Mouse (Mus musculus) neutrophil, adult 59 days (primary cell): Measurements from ENCODE around the gene Dpep3. TPM values are rescaled to one million over a fixed set of nuclear protein-coding genes. Genes with fewer than 3 reads are reported as not detected.

ENCODE experiments used
- total RNA-seq, 2 experiments: library from RNA; stranded (reverse); gene quantifications; 1 replicate in 1 of 2; 2 replicates in 1 of 2; pipeline ENCODE4 v1.2.4; 2023

The Dpep3 gene
- total RNA-seq = under 1 TPM in 1 of 2 experiments, not detected in 1; 0.22 TPM

GRCm38 (mm10) chr8:105979325-105979724, at the start of gene Dpep3:
Gene Dpep3, minus strand, starts transcription at chr8:105979429.

GRCm38 (mm10) chr8:106011643-106011986, 32.4 kb upstream of the Dpep3 start, which contains the start of gene Ddx28:
Gene Ddx28, minus strand, starts transcription at chr8:106011882.

GRCm38 (mm10) chr8:106005875-106006274, 26.6 kb upstream of the Dpep3 start, which contains the start of gene Dpep2nb:
Gene Dpep2nb, minus strand, starts transcription at chr8:106005975.

GRCm38 (mm10) chr8:105990856-105991387, 11.7 kb upstream of the Dpep3 start, which contains the start of gene Dus2:
Gene Dus2, plus strand, starts transcription at chr8:105991337.

GRCm38 (mm10) chr8:105965905-105966341, 13.3 kb downstream of the Dpep3 start, which contains the start of gene Slc12a4:
Gene Slc12a4, minus strand, starts transcription at chr8:105966097.

GRCm38 (mm10) chr8:105943321-105943739, 35.9 kb downstream of the Dpep3 start, which contains the start of gene Lcat:
Gene Lcat, minus strand, starts transcription at chr8:105943382.

GRCm38 (mm10) chr8:105938306-105938669, 40.9 kb downstream of the Dpep3 start, which contains the start of gene Psmb10:
Gene Psmb10, minus strand, starts transcription at chr8:105938444.

GRCm38 (mm10) chr8:105933762-105934161, 45.5 kb downstream of the Dpep3 start, which contains the start of gene Ctrl:
Gene Ctrl, minus strand, starts transcription at chr8:105933862.

Other genes with a start within 250 kb of the Dpep3 start
- under 1 TPM; 0.51 to 0.62 TPM for gene Gfod2, start 220.8 kb downstream of the Dpep3 start, total RNA-seq
- gene Ranbp10, start 152.1 kb downstream of the Dpep3 start, total RNA-seq = 10 to 100 TPM; 21.9 to 25.2 TPM
- gene Tsnaxip1, start 151.7 kb downstream of the Dpep3 start, total RNA-seq = not detected
- gene Cenpt, start 126.2 kb downstream of the Dpep3 start, total RNA-seq = 10 to 100 TPM; 13.5 to 17.1 TPM
- gene Thap11, start 124.3 kb downstream of the Dpep3 start, total RNA-seq = 10 to 100 TPM; 32.8 to 39.9 TPM
- gene Nutf2, start 118.8 kb downstream of the Dpep3 start, total RNA-seq = 10 to 100 TPM; 22.8 to 35.5 TPM
- gene Edc4, start 98.5 kb downstream of the Dpep3 start, total RNA-seq = 10 to 100 TPM; 32.0 to 38.0 TPM
- gene Nrn1l, start 85.9 kb downstream of the Dpep3 start, total RNA-seq = not detected
- 10 to 100 TPM; 11.6 to 12.7 TPM for gene Pskh1, start 79.0 kb downstream of the Dpep3 start, total RNA-seq
- under 1 TPM in 1 of 2 experiments, not detected in 1; 0.98 TPM for gene Ctrl, start 45.6 kb downstream of the Dpep3 start, total RNA-seq
- gene Psmb10, start 41.0 kb downstream of the Dpep3 start, total RNA-seq = 10 to 100 TPM; 76.7 to 93.4 TPM
- gene Lcat, start 36.0 kb downstream of the Dpep3 start, total RNA-seq = not detected
- 1 to 10 TPM; 5.8 to 6.9 TPM for gene Slc12a4, start 13.3 kb downstream of the Dpep3 start, total RNA-seq
- 1 to 10 TPM; 4.9 to 5.8 TPM for gene Dus2, start 11.9 kb upstream of the Dpep3 start, total RNA-seq
- under 1 TPM in 1 of 2 experiments, not detected in 1; 0.33 TPM for gene Dpep2nb, start 26.5 kb upstream of the Dpep3 start, total RNA-seq
- 1 to 10 TPM; 6.7 to 8.6 TPM for gene Ddx28, start 32.5 kb upstream of the Dpep3 start, total RNA-seq
- 10 to 100 TPM; 47.5 to 51.6 TPM for gene Nfatc3, start 79.4 kb upstream of the Dpep3 start, total RNA-seq
- not detected for gene Esrp2, start 157.5 kb upstream of the Dpep3 start, total RNA-seq
- 10 to 100 TPM; 15.1 to 17.9 TPM for gene Pla2g15, start 171.0 kb upstream of the Dpep3 start, total RNA-seq
- 1 to 10 TPM; 4.3 to 7.9 TPM for gene Slc7a6, start 189.4 kb upstream of the Dpep3 start, total RNA-seq
- gene Slc7a6os, start 231.5 kb upstream of the Dpep3 start, total RNA-seq = 10 to 100 TPM; 22.7 to 23.5 TPM
- gene Prmt7, start 231.5 kb upstream of the Dpep3 start, total RNA-seq = 1 to 10 TPM; 6.7 to 7.6 TPM